Mouse (Mus musculus): ENCODE data around the gene Sec31a. TPM values are rescaled to one million over a fixed set of nuclear protein-coding genes. Genes with fewer than 3 reads are reported as not detected.
A peak's percentile ranks its signal among the peaks of the same experiment; 100 is the strongest.
"Not testable (repeated sequence)": the region's sequence is repeated elsewhere in the genome, so short reads cannot be mapped to it uniquely, and the experiment has no call there.

Sec31a gene
- polyA plus RNA-seq, 1 experiment from 2014 or later = 231 TPM

DNA sequence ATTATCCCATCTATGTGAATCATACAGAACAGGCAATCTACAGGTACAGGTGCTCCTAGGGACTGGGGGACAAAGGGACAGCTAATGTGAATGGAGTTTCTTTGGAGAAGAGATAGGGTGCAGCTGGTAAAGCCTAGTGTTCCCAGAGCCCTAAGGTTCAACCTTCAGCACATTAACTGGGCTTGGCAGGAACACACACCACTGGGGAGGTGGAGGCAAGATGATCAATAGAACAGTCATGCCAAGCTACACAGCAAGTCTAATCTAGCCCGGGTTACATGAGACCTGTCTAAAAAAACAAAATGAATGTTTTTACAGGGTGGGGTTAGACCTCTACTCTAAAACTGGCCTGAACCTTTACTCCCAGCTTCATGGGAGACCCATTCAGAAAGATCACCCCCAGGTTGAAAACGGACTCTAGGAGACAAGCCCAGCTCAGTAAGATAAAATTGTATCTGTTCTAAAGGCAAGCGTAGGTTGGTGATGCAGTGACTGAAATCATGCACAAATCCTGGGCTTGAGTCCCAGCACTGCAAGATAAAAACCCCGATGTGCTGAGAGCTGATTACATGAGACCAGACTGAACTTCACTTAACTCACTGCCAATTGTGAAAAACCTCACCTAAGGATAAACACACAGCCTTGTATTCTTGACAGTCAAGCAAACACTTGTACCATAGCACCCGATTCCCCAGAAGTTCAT, 12.1 kb upstream of the Sec31a start:
- Histone ChIP-seq H3K4me3 (peak overlapping the region; percentile 81), H3K27me3 (no peaks in the 10 kb centered on the region), H3K9ac (peak overlapping the region; percentile 97), H3K36me3 (peaks cover 49% of the 10 kb centered on the region), H3K4me1 (peaks cover 56% of the 10 kb centered on the region), H3K27ac (no peak overlapping the region), H3K9me3 (no peaks in the 10 kb centered on the region), H3K4me2 (replicated peaks) (peak overlapping the region; percentile 84)
- ATAC-seq (ENCODE audit: low FRiP score, low read depth) = no peak
- WGBS = 10% methylated on average over 5 of the region's 5 CpGs

DNA sequence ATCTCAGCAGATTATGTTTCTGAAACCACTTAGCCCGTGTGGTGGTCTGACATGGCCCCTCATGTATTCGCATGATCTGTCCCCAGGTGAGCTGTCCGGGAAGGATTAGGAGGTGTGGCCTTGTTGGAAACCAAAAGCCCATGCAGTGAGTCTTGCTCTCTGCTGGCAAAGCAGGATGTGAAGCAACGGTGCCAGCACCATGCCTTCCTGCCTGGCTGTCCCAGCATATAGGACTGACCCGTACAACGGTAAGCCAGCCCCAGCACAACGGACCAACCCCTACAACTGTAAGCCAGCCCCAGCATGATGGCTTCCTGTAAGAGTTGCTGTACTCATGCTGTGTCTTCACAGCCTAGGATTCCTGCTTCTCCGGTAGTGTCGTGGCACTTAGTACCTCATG, 11.2 kb upstream of the Sec31a start:
- no peaks in the 10 kb centered on the region for H3K27me3 ChIP-seq
- peak overlapping the region; percentile 84 for H3K4me2 ChIP-seq (replicated peaks)
- WGBS = 60% methylated on average over 9 of the region's 9 CpGs
- peaks cover 56% of the 10 kb centered on the region for H3K4me1 ChIP-seq
- ATAC-seq (ENCODE audit: low FRiP score, low read depth) = no peak
- H3K9ac ChIP-seq = peak overlapping the region; percentile 97
- H3K4me3 ChIP-seq = peak overlapping the region; percentile 81
- H3K36me3 ChIP-seq = peaks cover 58% of the 10 kb centered on the region
- no peaks in the 10 kb centered on the region for H3K9me3 ChIP-seq
- H3K27ac ChIP-seq = no peak overlapping the region

DNA sequence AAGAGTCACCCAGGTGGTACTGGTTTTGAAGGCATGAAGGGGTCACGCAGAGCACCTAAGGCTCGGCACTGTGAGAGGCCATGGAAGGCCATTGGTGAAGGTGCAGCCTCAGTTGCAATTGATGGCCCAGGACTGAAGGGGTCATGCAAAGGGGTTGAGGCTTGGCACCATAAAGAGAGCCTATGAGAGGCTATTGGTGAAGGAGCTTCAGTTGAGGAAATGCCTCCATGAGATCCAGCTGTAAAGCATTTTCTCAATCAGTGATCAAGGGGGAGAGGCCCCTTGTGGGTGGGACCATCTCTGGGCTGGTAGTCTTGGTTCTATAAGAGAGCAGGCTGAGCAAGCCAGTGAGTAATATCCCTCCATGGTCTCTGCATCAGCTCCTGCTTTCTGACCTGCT, 9.8 kb upstream of the Sec31a start:
- not testable (repeated sequence) for H3K27ac ChIP-seq; ATAC-seq (ENCODE audit: low FRiP score, low read depth); H3K27me3 ChIP-seq; H3K9me3 ChIP-seq; H3K9ac ChIP-seq
- Histone ChIP-seq H3K4me3 (peak overlapping the region; percentile 81; the same call in 1 of the 2 replicates), H3K4me2 (replicated peaks) (peak overlapping the region; percentile 84; the same call in 1 of the 2 replicates), H3K4me1 (peaks cover 53% of the 10 kb centered on the region), H3K36me3 (peaks cover 72% of the 10 kb centered on the region)
- 84% methylated on average over 2 of the region's 2 CpGs for WGBS

DNA sequence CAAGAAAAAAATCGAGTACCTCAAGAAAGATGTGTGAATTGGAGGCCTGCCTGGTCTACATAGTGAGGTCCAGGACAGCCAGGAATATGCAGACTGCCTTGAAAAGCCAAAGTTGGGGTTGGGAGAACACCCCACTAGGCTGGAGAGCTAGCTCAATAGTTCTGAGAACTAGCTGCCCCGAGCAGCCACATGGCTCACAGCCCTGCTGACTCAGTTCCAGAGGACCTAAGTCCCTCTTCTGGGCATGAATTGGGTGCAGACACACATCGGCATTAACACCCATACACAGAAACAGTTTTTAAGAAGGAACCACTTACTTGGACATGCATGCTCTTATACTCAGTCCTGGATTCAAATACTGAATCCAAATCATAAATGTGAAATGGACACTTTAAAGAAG, 8.2 kb upstream of the Sec31a start:
- Histone ChIP-seq H3K9me3 (no peaks in the 10 kb centered on the region), H3K27ac (no peak overlapping the region), H3K4me2 (replicated peaks) (peak overlapping the region; percentile 46), H3K27me3 (no peaks in the 10 kb centered on the region), H3K4me1 (peaks cover 46% of the 10 kb centered on the region), H3K36me3 (peaks cover 87% of the 10 kb centered on the region), H3K9ac (peak overlapping the region; percentile 45), H3K4me3 (peak overlapping the region; percentile 10)
- WGBS = 86% methylated on average over 3 of the region's 3 CpGs
- no peak for ATAC-seq (ENCODE audit: low FRiP score, low read depth)

DNA sequence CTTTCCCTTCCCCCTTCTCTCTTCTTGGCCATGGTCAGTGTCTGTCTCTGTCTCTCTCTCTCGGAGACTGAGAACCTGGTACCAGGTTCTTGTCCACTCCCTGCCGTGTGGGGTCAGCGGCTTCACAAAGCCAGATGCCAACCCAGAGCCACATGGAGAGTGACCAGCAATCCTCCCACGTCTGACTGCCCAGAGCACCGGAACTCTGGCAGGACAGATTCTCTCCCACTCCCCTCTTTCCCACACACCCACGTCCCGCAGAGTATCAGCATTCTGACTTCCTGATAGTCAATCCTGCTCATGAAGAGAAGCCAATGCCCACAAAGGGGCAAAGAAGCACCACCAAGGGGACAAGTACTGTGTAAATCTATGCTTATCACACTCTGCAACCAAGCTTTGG, 7.6 kb upstream of the Sec31a start:
- H3K36me3 ChIP-seq = peaks cover 93% of the 10 kb centered on the region
- H3K4me2 ChIP-seq (replicated peaks) = peak overlapping the region; percentile 37
- no peak overlapping the region; the same call in 1 of the 2 replicates for H3K27ac ChIP-seq
- H3K9ac ChIP-seq = peak overlapping the region; percentile 45
- H3K9me3 ChIP-seq = no peaks in the 10 kb centered on the region
- 77% methylated on average over 7 of the region's 7 CpGs for WGBS
- no peak for ATAC-seq (ENCODE audit: low FRiP score, low read depth)
- no peaks in the 10 kb centered on the region for H3K27me3 ChIP-seq
- H3K4me3 ChIP-seq = no peak overlapping the region
- H3K4me1 ChIP-seq = peaks cover 46% of the 10 kb centered on the region

DNA sequence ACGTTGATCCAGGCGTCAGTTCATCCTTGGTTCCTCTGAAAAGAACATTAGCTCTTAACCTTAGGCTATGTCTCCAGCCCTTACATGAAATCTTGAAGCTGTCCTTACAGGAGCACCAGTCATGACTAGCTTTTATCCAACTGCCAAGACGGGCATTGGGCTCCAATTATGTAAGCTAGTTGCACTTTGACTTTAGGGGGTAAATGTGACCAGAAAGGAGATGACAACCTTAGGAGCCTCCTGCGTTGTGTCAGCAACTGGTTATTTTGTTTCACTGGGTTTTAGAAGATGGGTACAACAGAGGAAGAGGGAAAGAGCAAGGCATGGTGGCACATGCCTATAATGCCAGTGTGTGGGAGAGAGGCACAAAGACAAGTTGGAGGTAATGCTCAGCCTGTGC, 2.8 kb upstream of the Sec31a start:
- 69% methylated on average over 4 of the region's 4 CpGs for whole genome bisulfite sequencing
- Histone ChIP-seq H3K36me3 (peaks cover 54% of the 10 kb centered on the region), H3K4me3 (no peak overlapping the region)

DNA sequence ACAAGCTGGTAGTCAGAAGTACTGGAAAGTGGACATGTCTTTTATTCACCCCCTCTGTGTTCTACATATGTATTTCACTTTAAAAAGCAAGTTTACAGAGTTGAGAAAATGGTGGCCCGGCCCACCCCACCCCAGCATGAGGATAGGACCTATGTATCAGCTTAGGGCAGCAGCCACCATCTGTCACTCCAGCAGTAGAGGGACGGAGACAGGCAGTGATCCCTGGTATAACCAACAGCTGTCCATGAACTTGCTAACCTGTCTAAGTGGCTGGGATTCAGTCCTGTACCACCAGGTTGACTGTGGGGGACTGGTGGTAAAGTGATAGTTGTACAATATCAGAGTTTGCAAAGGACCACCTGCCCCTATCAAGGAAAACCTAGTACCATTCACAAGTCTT, 2.0 kb upstream of the Sec31a start:
- H3K9me3 ChIP-seq = no peaks in the 10 kb centered on the region
- H3K4me2 ChIP-seq (replicated peaks) = no peak overlapping the region
- ATAC-seq (ENCODE audit: low FRiP score, low read depth) = no peak
- H3K4me1 ChIP-seq = peaks cover 22% of the 10 kb centered on the region
- no peak overlapping the region for H3K9ac ChIP-seq
- no peak overlapping the region for H3K27ac ChIP-seq
- no peaks in the 10 kb centered on the region for H3K27me3 ChIP-seq
- H3K4me3 ChIP-seq = no peak overlapping the region
- 78% methylated on average over 2 of the region's 2 CpGs for WGBS
- peaks cover 46% of the 10 kb centered on the region for H3K36me3 ChIP-seq

More for the DNA sequence above, 2.8 kb upstream of the Sec31a start:
- H3K4me2 ChIP-seq (replicated peaks) = no peak overlapping the region
- H3K9ac ChIP-seq = no peak overlapping the region
- H3K4me1 ChIP-seq = peaks cover 18% of the 10 kb centered on the region
- no peak for ATAC-seq (ENCODE audit: low FRiP score, low read depth)
- no peak overlapping the region for H3K27ac ChIP-seq
- H3K9me3 ChIP-seq = no peaks in the 10 kb centered on the region
- H3K27me3 ChIP-seq = no peaks in the 10 kb centered on the region

DNA sequence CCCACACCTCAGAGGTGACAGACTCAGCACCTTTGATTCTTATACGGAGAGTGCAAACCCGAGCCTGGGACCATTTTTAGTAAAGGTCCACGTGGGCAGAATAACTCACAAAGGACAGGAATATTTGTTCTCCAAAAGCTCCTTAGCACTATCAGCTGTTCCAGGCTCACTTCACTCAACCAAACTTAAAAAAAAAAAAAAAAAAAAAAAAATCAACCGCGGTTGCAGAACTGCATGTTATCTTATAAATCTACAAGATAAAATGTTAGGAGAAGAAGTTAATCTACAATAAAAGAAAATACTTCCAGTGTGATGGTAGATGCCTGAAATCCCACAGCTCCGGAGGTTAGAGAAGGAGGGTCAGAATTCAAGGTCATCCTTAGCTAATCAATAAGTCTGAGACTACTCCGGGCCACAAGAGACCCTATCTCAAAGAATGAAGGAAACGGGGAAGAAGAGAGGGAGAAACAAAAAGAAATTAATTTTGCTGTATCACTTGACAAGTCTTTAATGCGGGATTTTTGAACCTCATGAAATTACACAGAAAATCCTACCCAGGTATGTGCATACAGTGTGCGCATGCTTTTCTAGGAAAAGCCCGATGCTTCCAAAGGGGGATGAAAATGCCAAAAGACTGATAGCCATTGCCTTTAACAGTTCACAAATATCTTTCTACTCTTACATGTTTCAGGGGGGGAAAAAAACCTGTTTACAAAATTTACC, 1.4 kb downstream of the Sec31a start:
- H3K36me3 ChIP-seq = peaks cover 18% of the 10 kb centered on the region
- no peaks in the 10 kb centered on the region for H3K27me3 ChIP-seq
- H3K9me3 ChIP-seq = no peaks in the 10 kb centered on the region
- no peak for ATAC-seq (ENCODE audit: low FRiP score, low read depth)
- peak overlapping the region; percentile 71 for H3K4me2 ChIP-seq (replicated peaks)
- peaks cover 23% of the 10 kb centered on the region for H3K4me1 ChIP-seq
- WGBS = 46% methylated on average over 11 of the region's 11 CpGs
- H3K27ac ChIP-seq = no peak overlapping the region
- peak overlapping the region; percentile 91 for H3K9ac ChIP-seq
- H3K4me3 ChIP-seq = peak overlapping the region; percentile 90

DNA sequence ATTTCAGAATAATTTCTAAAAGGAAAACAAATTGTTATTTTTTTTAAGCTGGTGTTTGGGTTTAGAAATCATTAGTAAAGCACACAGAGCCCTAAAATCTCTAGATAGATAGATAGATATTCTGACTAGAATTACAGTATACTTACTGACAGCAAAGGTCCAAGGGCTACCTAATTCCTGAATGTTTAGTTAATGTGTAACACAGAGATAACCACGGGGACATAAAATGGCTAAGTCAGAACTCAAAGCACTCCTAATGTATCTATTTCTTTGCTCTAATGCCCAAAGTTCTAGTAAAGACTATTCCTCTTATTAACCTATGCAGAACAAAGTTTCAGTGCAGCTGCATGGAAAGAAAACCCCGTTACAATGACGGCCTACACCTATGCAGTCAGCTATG, 3.1 kb downstream of the Sec31a start:
- Histone ChIP-seq H3K4me1 (peaks cover 23% of the 10 kb centered on the region), H3K27ac (no peak overlapping the region), H3K36me3 (peaks cover 9% of the 10 kb centered on the region), H3K9ac (no peak overlapping the region), H3K27me3 (no peaks in the 10 kb centered on the region), H3K4me2 (replicated peaks) (peak overlapping the region; percentile 71), H3K9me3 (no peaks in the 10 kb centered on the region), H3K4me3 (no peak overlapping the region)
- 84% methylated on average over 3 of the region's 3 CpGs for WGBS
- no peak for ATAC-seq (ENCODE audit: low FRiP score, low read depth)

DNA sequence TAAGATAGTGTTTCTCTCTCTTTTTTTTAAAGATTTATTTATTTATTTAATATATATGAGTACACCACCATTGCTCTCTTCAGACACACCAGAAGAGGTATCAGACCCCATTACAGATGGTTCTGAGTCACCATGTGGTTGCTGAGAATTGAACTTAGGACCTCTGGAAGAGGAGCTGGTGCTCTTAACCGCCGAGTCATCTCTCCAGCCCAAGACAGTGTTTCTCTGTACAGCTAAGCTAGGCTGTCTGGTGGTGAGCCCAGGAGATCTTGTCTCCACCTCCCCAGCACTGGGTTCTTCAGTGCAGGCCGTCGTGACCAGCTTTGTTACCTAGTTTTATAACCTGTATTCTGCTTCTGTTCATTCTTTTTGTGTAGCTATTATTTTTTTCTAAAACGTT, 5.8 kb downstream of the Sec31a start:
- H3K9ac ChIP-seq = no peak overlapping the region
- H3K27ac ChIP-seq = no peak overlapping the region
- no peaks in the 10 kb centered on the region for H3K9me3 ChIP-seq
- H3K4me1 ChIP-seq = peaks cover 18% of the 10 kb centered on the region
- H3K27me3 ChIP-seq = no peaks in the 10 kb centered on the region
- no peak for ATAC-seq (ENCODE audit: low FRiP score, low read depth)
- peaks cover 28% of the 10 kb centered on the region for H3K36me3 ChIP-seq
- 86% methylated on average over 5 of the region's 5 CpGs for WGBS
- no peak overlapping the region for H3K4me2 ChIP-seq (replicated peaks)
- H3K4me3 ChIP-seq = no peak overlapping the region

DNA sequence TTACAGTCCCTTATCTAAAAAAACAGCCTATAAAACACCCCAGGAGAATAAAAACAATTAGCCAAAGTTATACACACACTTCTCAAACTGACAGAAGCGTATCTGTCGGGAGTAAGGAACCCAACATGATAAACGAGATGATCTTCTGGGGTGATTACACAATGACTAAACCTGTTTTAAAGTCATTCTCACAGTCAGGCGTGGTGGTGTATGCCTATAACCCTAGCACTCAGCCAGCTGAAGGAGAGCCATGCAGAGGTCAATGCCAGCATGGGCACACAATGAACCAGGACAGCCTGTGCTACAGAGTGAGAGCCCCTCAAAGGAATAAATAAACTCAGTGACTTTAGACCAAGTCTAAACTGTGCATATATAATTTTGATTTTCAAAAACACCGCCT, 7.5 kb downstream of the Sec31a start:
- H3K4me2 ChIP-seq (replicated peaks) = no peak overlapping the region
- 87% methylated on average over 5 of the region's 5 CpGs for WGBS

DNA sequence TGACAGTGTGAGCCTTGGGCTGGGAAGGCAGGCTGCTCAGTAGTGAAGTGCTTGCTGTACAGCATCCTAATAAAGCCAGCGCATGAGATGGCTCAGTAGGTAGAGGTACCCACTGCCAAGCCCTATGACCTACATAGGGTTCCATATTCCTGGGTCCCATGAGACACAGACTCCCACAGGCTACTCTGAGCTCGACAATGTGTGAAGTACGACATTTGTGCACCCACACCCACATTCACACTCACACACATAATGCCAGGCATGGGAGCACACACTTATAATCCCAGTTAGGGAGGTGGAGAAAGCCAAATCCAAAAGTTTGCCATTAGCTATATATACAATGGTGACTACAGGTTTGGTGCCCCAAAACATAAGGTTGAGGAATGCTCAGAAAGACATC, 19.3 kb downstream of the Sec31a start:
- Histone ChIP-seq H3K36me3 (peaks cover 94% of the 10 kb centered on the region), H3K27ac (no peak overlapping the region), H3K9ac (no peak overlapping the region), H3K4me2 (replicated peaks) (no peak overlapping the region), H3K9me3 (no peaks in the 10 kb centered on the region), H3K4me3 (no peak overlapping the region), H3K27me3 (no peaks in the 10 kb centered on the region), H3K4me1 (no peaks in the 10 kb centered on the region)
- ATAC-seq (ENCODE audit: low FRiP score, low read depth) = no peak
- 99% methylated on average over 3 of the region's 3 CpGs for WGBS

More for the DNA sequence above, 7.5 kb downstream of the Sec31a start:
- ATAC-seq (ENCODE audit: low FRiP score, low read depth) = no peak
- Histone ChIP-seq H3K27ac (no peak overlapping the region), H3K36me3 (peaks cover 45% of the 10 kb centered on the region), H3K27me3 (no peaks in the 10 kb centered on the region), H3K4me1 (peaks cover 6% of the 10 kb centered on the region), H3K9me3 (no peaks in the 10 kb centered on the region), H3K4me3 (no peak overlapping the region), H3K9ac (no peak overlapping the region)

All from limb, embryonic 13.5 days (tissue).